Mouse (Mus musculus) monocyte, adult 2 months (primary cell): ENCODE results near the gene Stk32c.
A peak's percentile ranks its signal among the peaks of the same experiment; 100 is the strongest.

ENCODE experiments used
- DNase-seq, 2 experiments: peaks; one replicate each; pipeline ENCODE4 v3.0.0; 2022; ENCODE audit warnings: low spot score in 2 of 2, low read depth in 1 of 2

The Stk32c gene

DNA sequence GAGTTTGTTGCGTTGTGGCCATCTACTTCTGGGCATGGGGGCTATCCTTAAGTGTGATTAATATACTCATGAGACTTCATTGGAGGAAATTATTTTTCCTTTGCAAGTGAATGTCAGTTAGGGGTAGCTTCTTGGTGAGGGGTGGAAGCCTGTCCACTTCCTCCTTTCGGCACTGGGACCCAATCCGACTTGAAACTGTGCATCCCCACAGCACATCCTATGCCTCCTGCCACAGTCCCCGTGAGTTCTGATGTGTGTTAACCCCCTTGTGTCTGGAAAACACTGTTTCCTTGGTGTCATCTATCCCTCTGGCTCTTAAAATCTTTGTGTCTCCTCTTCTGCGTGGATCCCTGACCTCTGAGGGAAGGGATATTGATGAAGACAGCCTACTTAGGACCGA is 11.9 kb downstream of the Stk32c start:
- DNase-seq: no peak

DNA sequence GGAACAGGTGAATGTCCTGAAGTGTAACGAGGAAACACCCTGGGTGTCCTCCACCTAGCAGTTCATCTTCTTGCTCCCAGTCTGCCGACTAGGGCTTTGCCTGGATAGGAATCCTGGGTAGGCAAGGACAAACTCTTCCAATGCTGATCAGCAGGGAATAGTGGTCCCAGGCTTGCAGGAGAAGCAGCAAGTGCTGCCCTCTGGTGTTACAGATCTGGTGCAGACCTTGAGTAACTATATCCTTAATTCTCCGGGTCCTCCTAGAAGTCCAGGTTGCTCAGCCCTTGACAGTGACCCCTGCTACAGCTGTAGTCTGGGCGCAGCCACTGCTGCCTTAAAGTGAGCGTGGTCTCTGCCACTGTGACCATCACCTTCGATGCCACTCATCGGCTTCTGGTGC is 13.0 kb downstream of the Stk32c start:
- DNase-seq: no peak

DNA sequence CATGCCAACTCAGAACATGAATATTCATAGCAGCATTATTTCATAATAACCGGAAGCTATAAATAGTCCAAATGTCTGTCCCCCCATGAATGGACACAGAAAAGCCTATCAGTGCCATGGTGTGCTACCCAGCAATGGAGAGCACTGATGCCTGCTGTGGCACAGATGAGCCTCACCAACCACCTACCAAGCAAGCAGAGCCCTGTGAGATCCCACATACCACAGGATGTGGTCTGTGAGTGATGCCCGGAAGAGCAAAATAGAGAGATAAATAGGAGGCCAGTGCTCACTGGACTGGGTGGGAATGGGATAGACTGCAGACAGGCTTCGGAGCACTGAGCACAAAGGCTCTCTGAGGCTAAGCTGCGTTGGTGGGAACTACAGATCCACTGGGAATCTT is 16.1 kb downstream of the Stk32c start:
- DNase-seq: no peak

DNA sequence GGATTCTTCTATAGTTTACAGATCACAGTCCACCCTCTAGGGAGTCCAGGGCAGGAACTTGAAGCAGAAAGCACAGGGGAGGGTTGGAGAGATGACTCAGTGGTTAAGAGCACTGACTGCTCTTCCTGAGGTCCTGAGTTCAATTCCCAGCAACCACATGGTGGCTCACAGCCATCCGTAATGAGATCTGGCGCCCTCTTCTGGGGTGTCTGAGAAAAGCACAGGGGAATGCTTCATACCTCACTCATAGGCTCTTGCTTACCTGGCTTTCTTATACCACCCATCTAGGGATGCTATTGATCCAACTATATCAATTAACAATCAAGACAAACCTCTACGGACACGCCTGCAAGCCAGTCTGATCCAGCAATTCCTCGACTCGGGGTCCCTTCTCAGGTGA is 21.5 kb downstream of the Stk32c start:
- DNase-seq: no peak

DNA sequence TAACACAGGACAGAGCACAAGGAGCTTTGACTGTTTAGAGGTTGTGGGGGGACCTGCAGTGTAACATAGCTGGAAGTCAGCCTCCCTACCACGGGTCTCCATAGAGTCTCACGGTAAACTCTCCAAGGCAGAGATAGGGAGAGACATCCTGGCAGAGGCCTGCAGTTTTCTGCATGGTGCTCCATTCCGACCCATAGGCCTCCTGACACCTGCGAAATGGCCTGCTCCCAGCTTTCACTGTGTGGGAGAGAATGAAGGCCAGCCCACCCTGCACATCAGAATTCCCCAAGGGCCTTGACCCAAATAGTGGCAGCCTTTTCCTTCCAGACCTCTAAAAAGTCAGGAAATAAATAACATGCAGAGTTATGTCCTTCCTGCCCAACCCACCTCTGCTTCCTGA is 22.5 kb downstream of the Stk32c start:
- no peak for DNase-seq

DNA sequence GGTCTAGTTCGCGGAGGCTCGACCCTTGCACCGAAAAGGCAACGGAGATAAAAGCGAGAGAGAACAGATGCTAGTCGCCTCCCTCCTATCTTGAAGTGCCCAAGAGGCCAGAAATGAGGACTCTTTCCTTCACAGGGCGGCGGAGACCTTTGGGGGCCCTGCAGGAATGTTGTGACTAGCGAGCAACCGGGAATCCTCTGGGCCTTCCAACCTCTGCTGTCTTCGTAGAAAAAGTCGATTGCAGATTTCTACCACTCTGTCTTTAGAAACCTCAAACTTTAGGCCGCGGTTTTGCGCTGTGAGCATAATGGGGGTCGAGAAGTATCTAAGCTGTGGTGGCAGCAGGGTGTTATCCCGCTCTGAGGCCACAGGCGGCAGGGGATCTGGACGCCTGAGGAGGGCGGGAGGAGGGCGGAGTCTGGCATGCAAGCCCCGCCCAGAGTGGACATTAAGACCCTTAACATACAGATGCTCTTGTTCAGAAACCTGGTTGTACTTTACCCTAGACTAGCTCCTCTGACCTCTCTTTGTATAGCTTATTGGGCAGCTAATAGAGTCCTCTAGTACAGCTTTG is 24.4 kb downstream of the Stk32c start:
- no peak for DNase-seq

DNA sequence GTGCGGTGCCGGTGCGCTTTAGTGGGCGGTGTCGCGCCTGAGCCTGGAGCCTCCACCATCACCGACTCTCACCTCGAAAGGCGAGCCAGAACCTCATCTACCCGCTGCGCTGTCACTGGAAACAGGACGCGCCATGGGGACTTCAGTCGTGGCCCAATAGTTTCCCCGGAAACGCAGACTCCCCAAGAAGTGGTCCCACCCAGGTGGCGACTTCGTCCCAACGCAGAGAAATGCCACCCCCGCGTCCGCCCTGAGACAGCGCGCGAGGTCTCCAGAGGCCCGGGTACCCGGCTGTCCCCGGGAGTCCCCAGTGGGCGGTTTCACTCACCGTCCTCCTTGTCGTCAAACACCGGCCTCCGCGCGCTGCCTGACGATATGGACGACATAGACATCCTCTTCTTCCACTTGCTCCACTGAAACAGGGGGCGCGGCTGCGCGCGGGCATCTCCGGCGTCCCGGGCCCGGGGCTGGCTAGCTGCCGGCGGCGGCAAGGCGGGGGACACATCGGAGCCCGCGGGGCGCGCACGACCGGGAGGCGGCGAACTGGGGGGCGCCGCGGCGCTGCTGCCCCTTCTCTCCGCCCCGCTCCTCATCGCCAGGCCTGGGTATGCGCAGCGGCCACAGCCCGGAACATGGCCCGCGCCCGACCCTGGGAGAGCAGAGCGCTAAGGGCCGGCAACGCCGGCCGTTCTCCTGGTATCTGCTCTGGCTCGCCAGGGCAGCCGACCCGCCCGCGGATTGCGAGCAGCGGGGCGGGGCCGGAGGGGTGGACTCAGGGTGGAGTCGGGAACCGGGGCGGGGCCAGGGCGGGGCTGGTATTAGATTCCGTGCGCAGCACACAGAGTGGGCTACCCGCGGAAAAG is 25.1 kb downstream of the Stk32c start:
- DNase-seq: no peak

DNA sequence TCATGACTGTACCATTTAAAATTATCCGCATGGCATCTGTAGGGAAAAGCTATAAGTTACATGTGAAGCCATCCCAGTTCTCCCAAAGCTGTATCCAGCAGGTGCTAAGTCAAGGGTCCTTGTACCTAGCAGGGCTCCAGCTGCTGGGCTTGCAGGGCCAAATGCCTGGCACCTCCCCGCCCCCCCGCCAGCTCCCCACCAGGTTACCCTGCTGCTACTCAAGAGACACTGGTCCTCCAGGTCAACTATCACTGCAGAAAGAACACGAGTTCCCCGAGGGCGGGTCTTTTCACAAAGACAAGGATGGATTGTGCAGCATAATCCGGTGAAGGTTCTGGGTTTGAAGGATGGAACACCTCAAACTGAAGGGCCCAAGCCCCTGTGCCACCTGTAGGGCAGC is 25.8 kb downstream of the Stk32c start:
- DNase-seq: no peak

DNA sequence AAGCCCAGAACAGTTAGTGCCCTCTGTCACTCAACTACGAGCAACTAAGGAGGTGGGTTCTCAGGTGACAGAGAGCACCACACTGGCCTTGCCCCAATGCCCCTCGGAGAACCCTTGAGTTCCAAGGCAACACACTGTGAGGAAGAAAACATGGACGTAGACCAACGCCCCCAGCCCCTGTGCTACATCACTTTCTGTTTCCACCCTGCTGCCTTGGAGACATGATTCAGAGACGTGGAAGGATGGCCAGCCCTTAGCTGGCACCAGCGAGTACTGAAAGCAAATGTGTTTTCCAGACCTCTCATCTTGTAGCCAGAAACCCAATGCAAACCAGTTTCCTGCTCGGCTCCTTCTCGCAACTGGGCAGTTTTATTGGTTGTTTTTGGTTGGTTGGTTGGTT is 26.7 kb downstream of the Stk32c start:
- DNase-seq: no peak

DNA sequence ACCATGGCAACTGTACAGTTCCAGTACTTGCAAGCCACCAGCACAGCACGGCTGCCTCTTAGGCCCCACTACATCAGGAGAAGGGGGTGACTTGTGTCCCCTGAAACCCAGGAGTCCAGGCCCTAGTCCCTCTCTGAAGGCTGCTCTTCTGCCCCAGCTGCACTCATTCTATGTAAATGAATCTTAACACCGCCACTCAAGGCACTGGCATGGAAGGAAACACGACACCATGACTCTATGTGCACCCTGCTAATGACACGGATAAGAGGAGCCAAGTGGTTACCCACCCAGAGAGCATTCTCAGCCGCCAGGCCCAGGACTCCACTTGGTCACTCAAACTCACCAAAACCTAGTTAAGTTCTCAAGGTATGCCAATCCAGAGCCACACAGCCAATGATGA is 27.1 kb downstream of the Stk32c start:
- DNase-seq: no peak

DNA sequence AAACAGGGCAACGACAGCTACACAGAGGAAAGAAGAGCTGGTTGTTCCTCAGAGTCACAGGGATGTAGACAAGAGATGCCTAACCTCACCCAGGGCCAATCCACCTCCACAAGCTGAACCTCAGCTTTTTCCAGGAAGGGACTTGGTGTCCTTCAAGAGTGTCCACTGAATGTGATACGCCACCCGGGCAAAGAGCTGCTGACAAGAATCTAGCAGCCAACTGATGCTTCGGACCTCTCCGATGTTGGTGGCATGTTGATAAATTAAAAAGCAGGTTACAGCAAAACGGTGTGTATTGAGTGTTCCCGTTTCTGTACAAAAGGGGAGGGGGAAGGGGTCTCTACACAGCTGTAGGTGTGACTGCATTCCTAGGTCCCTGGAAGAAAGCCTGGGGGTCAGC is 28.3 kb downstream of the Stk32c start:
- DNase-seq: no peak

DNA sequence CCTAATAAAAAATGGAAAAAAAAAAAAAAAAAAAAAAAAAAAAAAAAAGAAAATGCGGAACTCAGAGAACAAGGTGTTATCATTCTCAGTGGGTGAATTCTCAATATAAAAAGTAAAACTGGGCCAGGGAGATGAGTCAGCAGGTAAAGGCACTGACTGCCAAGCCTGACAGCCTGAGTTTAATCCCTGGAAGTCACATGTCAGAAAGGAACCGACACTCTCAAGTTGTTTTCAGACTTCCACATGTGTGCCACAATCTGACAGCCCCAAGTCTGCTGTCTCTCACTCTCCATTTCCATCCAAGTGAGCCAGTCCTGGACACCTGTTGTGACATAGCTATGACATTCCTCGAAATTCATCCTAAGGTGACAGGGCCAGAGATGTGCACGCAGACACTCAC is 28.7 kb downstream of the Stk32c start:
- DNase-seq: no peak

DNA sequence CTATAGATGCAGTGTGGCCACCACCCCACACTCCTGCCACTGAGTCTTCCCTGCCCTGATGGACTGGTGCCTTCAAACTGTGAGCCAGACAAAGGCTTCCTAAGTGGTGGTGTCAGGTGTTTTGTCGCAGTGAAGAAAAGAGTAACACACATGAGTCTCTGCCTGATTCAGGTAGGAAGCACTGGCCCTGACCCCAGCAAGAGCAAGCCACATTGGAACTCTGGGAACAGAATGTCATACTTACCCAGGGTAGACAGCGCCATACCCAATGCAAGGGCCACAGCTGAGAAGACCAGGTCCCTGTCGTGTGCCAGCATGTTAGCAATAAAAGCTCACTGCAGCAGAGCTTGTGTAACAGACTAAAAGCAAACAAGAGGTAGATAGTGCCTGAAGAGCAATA is 33.0 kb downstream of the Stk32c start:
- no peak for DNase-seq

DNA sequence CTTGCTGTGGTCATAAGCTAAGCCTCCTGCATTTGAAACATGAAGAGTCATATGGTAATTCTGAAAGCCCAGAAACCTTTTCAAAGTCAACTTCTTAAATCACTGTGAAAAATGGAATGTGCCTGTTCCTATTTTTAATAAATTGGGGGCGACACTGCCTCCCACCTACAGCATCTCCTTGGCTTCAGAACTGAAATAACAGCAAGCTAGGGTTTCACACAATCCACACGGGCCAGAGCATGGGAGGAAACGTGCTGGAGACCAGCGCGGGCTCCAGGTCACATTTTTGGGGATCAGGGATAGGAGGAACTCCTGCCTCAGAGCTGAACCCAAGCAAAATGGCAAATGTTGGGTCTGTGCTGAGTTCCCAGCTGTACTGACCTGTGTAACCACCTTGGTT is 33.8 kb downstream of the Stk32c start:
- DNase-seq: no peak

DNA sequence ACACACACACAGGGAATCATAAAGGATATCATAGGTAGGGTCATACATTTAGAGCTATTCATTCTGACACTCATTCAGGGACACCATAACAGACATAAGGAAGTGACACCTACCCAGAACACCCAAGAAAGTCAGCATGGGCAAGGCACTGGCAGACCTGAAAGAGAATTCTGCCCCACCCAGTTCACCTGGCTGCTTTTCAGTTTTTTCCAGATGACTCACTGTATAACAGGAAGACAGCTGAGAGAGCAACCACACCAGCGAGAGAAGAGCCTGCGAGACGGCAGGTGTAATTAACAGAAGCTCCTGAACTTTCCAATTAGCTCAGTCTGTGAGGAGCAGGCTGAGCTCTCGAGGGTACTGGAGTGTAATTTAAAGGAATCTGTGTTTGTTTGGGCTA is 44.0 kb downstream of the Stk32c start:
- no peak for DNase-seq

DNA sequence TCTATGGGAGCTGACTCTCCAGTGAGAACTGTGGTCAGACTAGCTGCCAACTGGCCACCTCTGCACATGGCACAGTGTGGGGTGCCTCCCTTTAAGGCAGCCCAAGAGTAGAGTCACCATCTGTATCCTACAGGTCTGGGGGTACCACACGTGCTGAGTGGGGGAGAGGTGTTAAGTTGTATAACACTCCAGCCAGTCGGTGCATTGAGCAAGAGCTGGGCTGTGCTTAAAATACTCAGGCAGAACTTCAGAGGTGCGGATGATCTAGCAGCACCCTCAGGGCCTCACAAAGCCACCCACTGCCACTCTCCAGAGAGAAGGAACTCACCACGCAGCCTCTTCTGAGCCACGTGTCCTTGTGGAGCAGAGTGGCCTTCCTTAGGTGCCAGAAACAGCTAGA is 48.7 kb downstream of the Stk32c start:
- no peak for DNase-seq

DNA sequence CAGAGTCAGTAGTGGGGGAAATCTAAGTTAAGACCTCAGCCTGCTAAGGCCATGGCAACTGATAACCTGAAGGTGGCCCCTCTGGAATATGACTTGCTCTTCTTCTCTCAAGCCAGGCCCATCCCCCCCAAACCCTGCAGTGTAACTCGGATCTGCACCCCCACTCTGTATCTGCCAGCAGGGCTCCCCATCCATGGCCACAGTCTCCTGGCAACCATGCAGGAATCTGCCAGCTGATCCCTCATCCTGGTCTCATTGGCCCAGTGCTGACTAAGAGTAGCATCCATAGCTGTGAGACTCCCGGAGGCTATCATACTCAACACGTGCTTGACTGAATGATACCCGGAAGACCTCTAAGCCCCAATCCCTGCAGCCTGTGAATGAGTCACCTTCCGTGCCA is 54.2 kb downstream of the Stk32c start:
- DNase-seq: no peak

DNA sequence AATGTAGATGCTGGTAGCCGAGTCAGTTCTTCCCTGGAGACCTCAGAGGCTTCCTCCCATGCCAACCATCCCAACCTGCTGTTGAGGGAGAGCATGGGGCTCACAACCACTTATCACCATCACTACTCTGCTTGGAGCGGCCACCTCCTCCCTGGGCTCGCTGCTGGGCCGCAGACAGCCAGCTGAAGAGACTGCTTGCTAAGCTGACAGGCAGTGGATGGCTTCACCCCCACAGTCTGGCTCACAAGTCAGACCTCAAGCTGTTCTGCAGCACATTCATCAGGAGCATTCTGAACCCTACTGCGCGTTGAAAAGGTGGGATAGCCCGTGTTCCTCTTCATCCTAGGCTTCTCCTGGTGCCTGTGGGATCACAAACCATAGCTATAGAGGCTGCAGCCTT is 54.6 kb downstream of the Stk32c start:
- DNase-seq: no peak

DNA sequence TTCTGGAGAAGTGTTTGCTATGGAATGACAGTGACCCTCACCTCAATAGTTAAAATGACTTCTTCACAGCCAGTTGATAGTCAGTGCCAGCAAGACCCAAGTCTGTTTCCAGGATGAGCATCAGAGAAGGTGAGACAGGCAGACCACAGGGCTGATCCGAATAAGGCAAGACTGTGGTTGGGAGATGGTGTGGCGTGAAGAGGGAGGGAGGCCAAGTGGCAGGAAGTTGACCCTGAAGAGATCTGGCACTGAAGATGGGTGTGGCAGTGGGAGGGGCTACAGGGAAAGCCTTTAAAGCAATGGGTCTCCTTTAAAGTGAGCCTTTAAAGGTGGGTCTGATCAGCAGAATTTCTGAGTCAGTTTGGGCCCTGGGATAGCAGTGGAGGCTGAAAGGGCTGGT is 55.6 kb downstream of the Stk32c start:
- DNase-seq: no peak

DNA sequence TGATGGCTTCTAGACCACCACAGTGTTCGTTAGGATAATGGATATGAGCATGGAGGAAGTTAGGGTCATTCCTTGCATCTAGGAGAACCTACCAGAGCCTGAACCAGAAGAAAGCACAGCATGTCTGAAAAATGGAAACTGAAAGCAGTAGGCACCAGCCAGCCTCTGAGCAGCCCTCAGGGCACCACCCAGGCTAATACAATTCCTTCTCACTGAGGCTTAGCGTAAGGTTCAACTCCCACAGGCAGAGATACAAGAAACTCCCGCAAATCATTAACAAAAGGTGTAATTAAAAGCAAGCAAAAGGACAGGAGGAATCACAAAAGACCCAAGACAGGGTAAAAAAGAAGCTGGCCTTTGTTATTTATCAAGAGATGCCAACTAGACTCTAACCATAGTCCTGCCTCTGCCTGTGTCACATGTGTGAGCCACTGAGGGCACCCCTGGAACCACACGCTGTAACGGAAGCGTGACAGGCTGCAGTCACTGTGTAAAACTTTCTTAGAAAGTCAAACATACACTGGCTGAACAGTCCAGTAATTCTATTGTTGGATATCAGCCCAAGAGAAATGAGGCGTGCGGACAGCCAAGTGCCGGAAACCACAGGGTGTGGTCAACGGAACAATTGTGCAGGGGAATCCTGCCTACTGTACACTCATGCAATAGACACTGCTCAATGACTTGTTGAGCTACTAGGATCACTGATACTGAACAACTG is 56.6 kb downstream of the Stk32c start:
- DNase-seq: peak in 1 of 2 experiments; percentile 16

DNA sequence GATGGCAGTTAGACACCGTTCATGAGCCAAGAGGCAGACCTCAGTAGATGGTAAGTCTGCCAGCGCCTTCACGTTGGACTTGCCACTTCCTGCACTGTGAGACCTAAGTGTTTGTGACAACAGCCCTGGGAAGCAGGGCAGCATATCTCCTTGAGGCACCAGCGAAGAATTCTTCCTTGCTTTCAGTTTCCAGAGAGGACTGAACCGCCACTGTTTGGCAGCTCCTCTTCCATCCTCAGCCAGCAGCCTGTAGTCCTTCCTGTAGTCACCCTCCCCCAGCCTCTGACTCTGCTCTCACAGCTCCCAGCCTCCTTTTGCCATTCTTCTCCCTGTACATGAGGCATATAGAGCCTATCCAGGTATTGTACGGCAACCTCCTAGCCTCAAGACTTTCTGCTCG is 60.2 kb downstream of the Stk32c start:
- DNase-seq: no peak

DNA sequence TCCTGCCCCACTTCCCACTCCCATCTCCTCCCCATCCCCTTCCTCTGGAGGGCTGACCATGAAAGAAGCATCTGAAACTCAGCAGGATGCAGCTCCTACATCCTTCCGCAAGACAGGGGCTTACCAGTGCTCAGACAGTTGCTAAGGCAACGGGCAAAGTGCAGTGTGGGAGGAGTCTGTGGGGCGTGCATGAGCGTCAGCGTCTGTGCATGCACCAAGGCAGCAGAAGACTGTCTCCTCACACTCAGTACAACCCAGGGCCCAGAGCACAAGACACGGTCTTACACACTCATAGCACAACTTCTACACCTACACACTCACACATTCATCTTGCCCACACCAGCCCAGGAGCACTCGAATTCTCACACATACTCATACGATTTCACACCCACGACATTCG is 62.0 kb downstream of the Stk32c start:
- DNase-seq: no peak
